In genomic region chr1:52521436-52521993, GRCm38 (mm10) we compare ENCODE assay signal across 9 mouse cellular contexts. TPM values are rescaled to one million over a fixed set of nuclear protein-coding genes. Genes with fewer than 3 reads are reported as not detected.
A peak's percentile ranks its signal among the peaks of the same experiment; 100 is the strongest.
DNase-seq lines count a peak whose midpoint lies in the region; ATAC-seq lines count a peak whose summit lies in the region.
"Had no signal": no experiment of that assay in that cellular context is flagged by ENCODE, and none has a peak within 500 bp of the region (broad histone marks: within the 10 kb centered on the region; RNA-seq: fewer than 3 reads in every experiment).

No protein-coding gene starts in this region.

- H3K4me3 ChIP-seq in forebrain, embryonic 16.5 days (replicated peaks; ENCODE audit: low read length): no peak overlapping the region
- H3K4me3 ChIP-seq in kidney, embryonic 16.5 days (ENCODE audit: low read length): no peak overlapping the region

- WGBS in forebrain, embryonic 16.5 days: 39% methylated on average over 8 of the region's 8 CpGs
- 73% methylated on average over 8 of the region's 8 CpGs for WGBS in kidney, embryonic 16.5 days

- ATAC-seq in forebrain, embryonic 16.5 days: peak; percentile 76
- ATAC-seq in monocyte, adult 5-6 weeks (replicated peaks; ENCODE audit: insufficient number of reproducible peaks, low FRiP score, low TSS enrichment, poor library complexity, severe bottlenecking): peak; percentile 60
- no peak for ATAC-seq in kidney, embryonic 16.5 days (ENCODE audit: low FRiP score, low TSS enrichment)
- no peak for ATAC-seq in activated CD4-positive, CD25-positive, alpha-beta regulatory T cell, adult 4 months

- no peak overlapping the region for H3K4me2 ChIP-seq in forebrain, embryonic 16.5 days (ENCODE audit: low read length)
- no peak overlapping the region for H3K4me2 ChIP-seq in kidney, embryonic 16.5 days (replicated peaks; ENCODE audit: low read depth, low read length)

- H3K9ac ChIP-seq in forebrain, embryonic 16.5 days (replicated peaks; ENCODE audit: low read depth, low read length): no peak overlapping the region
- H3K9ac ChIP-seq in kidney, embryonic 16.5 days (replicated peaks; ENCODE audit: low read length): no peak overlapping the region

- H3K27ac ChIP-seq in forebrain, embryonic 16.5 days (ENCODE audit: low read length): peak overlapping the region; percentile 66
- no peak overlapping the region for H3K27ac ChIP-seq in kidney, embryonic 16.5 days (ENCODE audit: low read length)

- H3K4me1 ChIP-seq in forebrain, embryonic 16.5 days (replicated peaks; ENCODE audit: control insufficient read depth, insufficient read depth, low read length): peaks cover 22% of the 10 kb centered on the region
- no peaks in the 10 kb centered on the region for H3K4me1 ChIP-seq in kidney, embryonic 16.5 days (ENCODE audit: insufficient read depth, low read length)

- no peaks in the 10 kb centered on the region for H3K27me3 ChIP-seq in forebrain, embryonic 16.5 days (replicated peaks; ENCODE audit: control insufficient read depth, insufficient read depth, low read length)
- H3K27me3 ChIP-seq in kidney, embryonic 16.5 days (ENCODE audit: insufficient read depth, low read length): no peaks in the 10 kb centered on the region

- peak; percentile 38 to 63 for DNase-seq in frontal cortex, adult 2 months (ENCODE audit: extremely low spot score in 1 of 2, low spot score in 1 of 2)
- DNase-seq in frontal cortex, postnatal 25 days (ENCODE audit: low spot score in 2 of 2): no peak
- DNase-seq in brain, adult 2 months (ENCODE audit: low read depth, low spot score): peak; percentile 96
- DNase-seq in kidney, postnatal 36 days: no peak
- DNase-seq: lung, postnatal 36 days had no signal

- H3K36me3 ChIP-seq in forebrain, embryonic 16.5 days (ENCODE audit: control insufficient read depth, insufficient read depth): no peaks in the 10 kb centered on the region
- H3K36me3 ChIP-seq in kidney, embryonic 16.5 days (ENCODE audit: insufficient read depth, low read length): no peaks in the 10 kb centered on the region

- no peaks in the 10 kb centered on the region for H3K9me3 ChIP-seq in forebrain, embryonic 16.5 days (ENCODE audit: control insufficient read depth, low read length)
- no peaks in the 10 kb centered on the region for H3K9me3 ChIP-seq in kidney, embryonic 16.5 days (ENCODE audit: low read length)

RNA-seq across cellular contexts. Expression of gene Nab1, which starts 21.0 kb away (rescaled TPM):
- polyA plus RNA-seq in frontal cortex, adult 2 months (2012; rRNA removed): 18.2 and 23.2 TPM in 2 replicates
- polyA plus RNA-seq in forebrain, embryonic 16.5 days (2015; fragmentation: Nextera tagmentation; extraction: Ambion mirVana): 11.8 and 13.0 TPM in 2 replicates
- 184 to 207 TPM (median 199 TPM) in 3 replicates for total RNA-seq in monocyte, adult 5-6 weeks (2017)
- 11.1 and 15.7 TPM in 2 replicates for polyA plus RNA-seq in kidney, embryonic 16.5 days (2015; fragmentation: Nextera tagmentation; extraction: Ambion mirVana)
- 10 to 100 TPM; 25.7 to 26.4 TPM for polyA plus RNA-seq in activated CD4-positive, CD25-positive, alpha-beta regulatory T cell, adult 4 months (2017; shearing (Covaris generic))

Comparison
In these comparisons a context has a peak if more than half of its experiments do, and no peak if none do; other contexts are left out.
1. DNase-seq: peak in frontal cortex, adult 2 months (2 of 2) and brain, adult 2 months (single experiment); none in frontal cortex, postnatal 25 days (0 of 2) and kidney, postnatal 36 days (0 of 2).
2. ATAC-seq: peak in forebrain, embryonic 16.5 days (single experiment) and monocyte, adult 5-6 weeks (single experiment); none in kidney, embryonic 16.5 days (single experiment) and activated CD4-positive, CD25-positive, alpha-beta regulatory T cell, adult 4 months (single experiment).